ENCODE assay signal across 8 mouse cellular contexts in the genomic region with DNA sequence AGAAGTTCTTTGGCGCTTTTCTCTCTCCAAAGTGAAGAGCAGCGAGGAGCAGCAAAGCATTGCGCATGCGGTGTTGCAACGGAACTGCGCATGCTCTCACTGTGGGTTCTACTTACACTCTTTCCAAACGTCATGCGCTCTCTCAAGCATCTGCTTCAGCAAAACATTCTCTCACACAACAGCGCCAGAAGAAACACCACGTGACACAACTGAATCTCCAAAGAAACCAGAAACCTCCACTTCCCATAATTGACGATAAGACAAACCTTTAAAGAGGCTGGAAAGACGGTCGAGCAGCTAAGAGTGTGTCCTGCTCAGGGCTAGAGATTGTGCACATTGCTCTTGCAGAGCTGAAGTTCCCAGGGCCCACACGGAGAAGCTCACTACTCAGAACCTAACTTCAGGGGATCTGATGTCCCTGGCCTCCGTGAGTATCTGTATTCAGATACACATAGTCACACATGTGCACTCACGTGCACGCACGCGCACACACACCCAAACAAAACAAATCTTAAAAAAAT. TPM values are rescaled to one million over a fixed set of nuclear protein-coding genes. Genes with fewer than 3 reads are reported as not detected.
A peak's percentile ranks its signal among the peaks of the same experiment; 100 is the strongest.
DNase-seq lines count a peak whose midpoint lies in the region; ATAC-seq lines count a peak whose summit lies in the region.

No protein-coding gene starts in this region.

- peak; percentile 76 for DNase-seq in T-cell, adult 2 months (ENCODE audit: low spot score)
- DNase-seq in cerebellum, postnatal 36 days = peak; percentile 60 to 64
- DNase-seq in gastrocnemius, adult 8-10 months (ENCODE audit: low spot score in 2 of 2) = peak; percentile 48 to 60
- DNase-seq in layer of hippocampus, postnatal 36 days = peak; percentile 66 to 71
- peak; percentile 73 for DNase-seq in lung, postnatal 25 days (ENCODE audit: low spot score)
- peak; percentile 83 for DNase-seq in retina, postnatal 1 day
- DNase-seq in urinary bladder, postnatal 36 days (ENCODE audit: low spot score in 2 of 2) = peak; percentile 42 to 65

- peak overlapping the region; percentile 45 for H3K9ac ChIP-seq in hindbrain, embryonic 16.5 days (ENCODE audit: low read depth, low read length)

- H3K36me3 ChIP-seq in hindbrain, embryonic 16.5 days (ENCODE audit: control insufficient read depth, insufficient read depth, low read length) = no peaks in the 10 kb centered on the region

- H3K27me3 ChIP-seq in hindbrain, embryonic 16.5 days (replicated peaks; ENCODE audit: control insufficient read depth, insufficient read depth, low read length) = no peaks in the 10 kb centered on the region

- WGBS in hindbrain, embryonic 16.5 days = 54% methylated on average over 19 of the region's 19 CpGs

- ATAC-seq in hindbrain, embryonic 16.5 days = peak; percentile 83

- H3K4me2 ChIP-seq in hindbrain, embryonic 16.5 days (ENCODE audit: low read length) = peak overlapping the region; percentile 56

- H3K4me1 ChIP-seq in hindbrain, embryonic 16.5 days (ENCODE audit: control insufficient read depth, insufficient read depth, low read depth, low read length) = no peaks in the 10 kb centered on the region

- H3K27ac ChIP-seq in hindbrain, embryonic 16.5 days (ENCODE audit: low read depth, low read length) = 0 out of 2 replicates have a peak overlapping the region, but pooled peaks have one; percentile 26

- H3K4me3 ChIP-seq in hindbrain, embryonic 16.5 days (ENCODE audit: low read length) = peak overlapping the region; percentile 36

- no peaks in the 10 kb centered on the region for H3K9me3 ChIP-seq in hindbrain, embryonic 16.5 days (ENCODE audit: control insufficient read depth, low read length)

RNA-seq across cellular contexts. Expression of a gene that starts 29.8 kb away (rescaled TPM):
- 10 to 100 TPM; 58.2 to 74.5 (median 66.1) TPM for total RNA-seq in gastrocnemius, adult 8-10 months (2022)
- polyA plus RNA-seq in hindbrain, embryonic 16.5 days (2015; fragmentation: Nextera tagmentation; extraction: Ambion mirVana) = 8.1 and 9.9 TPM in 2 replicates
- total RNA-seq in layer of hippocampus, postnatal 36 days (2021) = 10 to 100 TPM; 45.7 to 52.4 TPM

RNA-seq across cellular contexts. Expression of a gene that starts 39.5 kb away (rescaled TPM):
- total RNA-seq in gastrocnemius, adult 8-10 months (2022) = 10 to 100 TPM; 16.8 to 25.3 (median 18.6) TPM
- polyA plus RNA-seq in hindbrain, embryonic 16.5 days (2015; fragmentation: Nextera tagmentation; extraction: Ambion mirVana) = 57.1 and 66.1 TPM in 2 replicates
- total RNA-seq in layer of hippocampus, postnatal 36 days (2021) = 10 to 100 TPM; 48.3 to 55.8 TPM

RNA-seq across cellular contexts. Expression of a gene that starts 58.6 kb away (rescaled TPM):
- 1 to 10 TPM; 5.6 to 5.9 (median 5.8) TPM for total RNA-seq in gastrocnemius, adult 8-10 months (2022)
- 2.9 and 3.7 TPM in 2 replicates for polyA plus RNA-seq in hindbrain, embryonic 16.5 days (2015; fragmentation: Nextera tagmentation; extraction: Ambion mirVana)
- 10 to 100 TPM; 52.9 to 60.9 TPM for total RNA-seq in layer of hippocampus, postnatal 36 days (2021)

Comparison
In these comparisons a context has a peak if more than half of its experiments do, and no peak if none do; other contexts are left out.
1. Peak in every context shown above with its lines: DNase-seq, ATAC-seq, H3K4me3 ChIP-seq and H3K27ac ChIP-seq.
2. RNA of a gene that starts 58.6 kb away (total RNA-seq): 52.9 to 60.9 TPM in layer of hippocampus, postnatal 36 days; 5.6 to 5.9 TPM in gastrocnemius, adult 8-10 months; every median in the first group is over 4 times any median in the second.